Mouse (Mus musculus) embryo, embryonic 11.5 days (tissue): ENCODE measurements around the gene Hjurp.

Experiments used
- DNase-seq: peaks from one replicate; pipeline ENCODE4 v3.0.0-alpha.2; 2012; ENCODE audit warnings: low read depth, low spot score

Gene Hjurp

GRCm38 (mm10) chr1:88260604-88261377 lies 16.6 kb downstream of the Hjurp start:
- DNase-seq = no peak

DNA sequence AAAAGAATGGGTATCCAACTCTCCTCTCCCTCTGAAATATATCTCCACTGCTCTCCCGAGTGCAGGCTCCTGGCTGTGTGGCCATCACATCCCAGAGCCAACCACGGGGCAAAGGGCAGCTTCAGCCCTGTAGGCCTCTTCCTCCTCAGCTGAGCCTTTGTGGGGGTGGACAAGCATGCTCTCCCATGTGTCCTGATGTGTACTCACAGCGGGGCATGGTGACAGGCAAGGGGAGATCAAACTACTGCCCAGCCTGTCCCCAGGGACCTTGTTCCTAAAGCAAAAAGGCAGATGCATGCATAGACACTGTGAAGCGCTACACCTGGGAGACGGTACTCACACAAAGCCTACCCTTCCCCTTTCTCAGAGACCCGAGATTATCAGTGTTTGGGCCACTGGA lies 17.3 kb downstream of the Hjurp start:
- no peak for DNase-seq

GRCm38 (mm10) chr1:88259643-88260024 lies 17.8 kb downstream of the Hjurp start:
- no peak for DNase-seq

DNA sequence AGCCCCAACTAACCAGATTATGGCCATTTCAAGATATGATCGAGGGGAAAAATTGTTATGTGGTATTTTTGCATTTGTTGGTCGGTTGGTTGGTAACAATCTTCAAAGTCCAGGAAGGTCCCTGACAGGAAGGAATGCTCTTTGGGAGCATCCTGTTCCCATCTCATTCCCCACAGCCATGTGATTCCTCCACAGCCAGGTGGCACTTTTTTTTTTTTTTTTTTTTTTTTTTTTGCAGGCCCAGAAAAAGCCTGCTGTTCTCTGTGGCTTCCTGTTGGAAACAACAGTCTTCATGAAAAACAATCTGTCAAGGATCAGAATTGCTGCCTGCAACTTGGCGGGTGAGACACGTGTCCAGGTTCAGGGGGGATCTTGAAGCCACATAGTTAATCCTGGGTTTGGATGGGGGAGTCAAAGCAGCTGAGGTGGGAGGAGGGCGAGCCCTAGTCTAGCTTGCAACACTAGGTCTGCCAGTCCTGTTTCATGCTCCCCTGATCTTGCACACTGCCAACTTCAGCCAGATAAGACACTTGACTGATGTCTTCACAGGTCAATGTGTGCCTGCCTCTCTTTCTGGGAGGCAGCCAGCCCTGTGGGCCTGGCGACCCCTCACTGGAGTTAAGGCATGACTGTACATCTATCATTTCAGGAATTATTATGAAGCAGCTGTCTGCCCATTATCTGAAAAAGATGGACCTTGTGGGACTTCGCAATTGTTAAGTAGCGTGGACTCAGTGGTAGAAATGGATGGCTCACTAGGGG lies 18.4 kb downstream of the Hjurp start:
- no peak for DNase-seq

- DNase-seq = no peak
These were observed 19.1 kb downstream of the Hjurp start for GRCm38 (mm10) chr1:88258361-88258760.

DNA sequence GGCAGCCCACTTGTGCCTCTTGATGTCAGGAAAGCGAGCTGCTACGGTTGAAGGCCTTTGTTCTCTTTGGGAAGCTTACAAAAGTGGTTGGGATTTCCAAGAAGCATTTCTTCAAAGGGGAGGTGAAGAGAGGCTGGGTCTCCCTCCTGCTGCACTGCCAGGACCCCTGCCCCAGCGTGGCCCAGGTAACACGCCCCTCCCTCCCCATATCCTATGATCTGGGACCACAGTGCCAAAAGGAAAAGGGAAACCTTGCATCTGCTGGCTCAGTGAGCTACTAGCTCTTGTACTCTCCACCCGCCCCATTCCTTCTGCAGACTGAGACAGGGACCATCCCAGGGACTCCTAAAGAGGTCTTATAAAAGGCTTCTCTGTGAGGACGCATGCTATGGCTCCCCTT lies 19.8 kb downstream of the Hjurp start:
- no peak for DNase-seq

GRCm38 (mm10) chr1:88256886-88257663 lies 20.4 kb downstream of the Hjurp start:
- DNase-seq = no peak

DNA sequence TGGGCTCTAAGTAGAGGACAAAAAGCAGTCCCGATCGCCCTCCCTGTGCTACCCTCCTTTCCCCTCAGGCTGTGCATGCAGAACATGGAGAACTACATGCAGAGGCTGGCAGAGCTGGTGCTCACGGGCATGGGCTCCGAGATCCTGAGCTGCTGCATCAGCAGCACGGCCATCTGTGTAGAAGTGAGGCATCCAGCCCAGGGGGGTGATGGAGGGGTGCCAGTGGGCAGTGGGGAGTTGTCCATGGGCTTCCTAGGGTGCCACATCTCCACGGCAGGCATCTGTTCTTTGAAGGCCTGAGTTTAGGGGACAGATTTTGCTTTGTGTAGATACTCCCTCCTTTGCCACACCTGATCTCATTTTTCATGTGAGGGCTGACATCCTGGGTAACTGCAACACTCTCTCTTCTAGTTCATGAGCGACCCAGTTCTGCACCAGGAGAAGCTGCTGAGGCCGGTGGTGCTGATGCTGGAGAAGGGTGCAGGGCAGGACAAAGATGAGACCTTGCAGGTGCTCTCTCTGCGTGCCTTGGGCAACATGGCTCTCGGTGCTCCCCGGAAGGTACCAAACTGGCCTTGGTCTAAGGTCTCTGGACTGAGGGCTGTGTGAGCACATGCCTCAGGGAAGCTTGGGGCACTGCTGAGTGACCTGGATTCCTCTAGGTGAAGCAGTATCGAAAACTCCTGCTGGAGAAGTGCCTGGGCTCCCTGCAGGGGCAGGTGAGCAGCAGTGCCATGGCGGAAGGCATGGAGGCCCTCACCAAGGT lies 21.3 kb downstream of the Hjurp start:
- no peak for DNase-seq

DNA sequence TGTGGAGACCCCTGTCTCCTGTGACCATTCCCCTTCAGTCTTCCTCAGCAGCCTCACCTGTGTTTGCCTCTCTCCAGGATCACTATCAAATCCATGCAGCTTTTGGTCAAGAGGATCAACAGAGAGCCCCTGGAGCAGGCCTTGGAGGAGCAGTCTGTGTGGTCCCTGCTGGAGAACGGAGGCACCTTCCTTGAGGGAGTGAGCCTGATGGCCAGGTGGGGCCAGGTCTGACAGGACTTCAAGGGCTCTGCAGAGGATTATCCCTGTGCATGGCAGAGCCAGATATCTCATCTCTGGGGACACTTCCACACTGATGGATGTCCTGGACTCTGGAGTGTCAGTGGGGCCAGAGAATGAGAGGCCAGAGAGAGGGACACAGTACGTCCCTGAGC lies 22.0 kb downstream of the Hjurp start:
- DNase-seq = no peak

DNA sequence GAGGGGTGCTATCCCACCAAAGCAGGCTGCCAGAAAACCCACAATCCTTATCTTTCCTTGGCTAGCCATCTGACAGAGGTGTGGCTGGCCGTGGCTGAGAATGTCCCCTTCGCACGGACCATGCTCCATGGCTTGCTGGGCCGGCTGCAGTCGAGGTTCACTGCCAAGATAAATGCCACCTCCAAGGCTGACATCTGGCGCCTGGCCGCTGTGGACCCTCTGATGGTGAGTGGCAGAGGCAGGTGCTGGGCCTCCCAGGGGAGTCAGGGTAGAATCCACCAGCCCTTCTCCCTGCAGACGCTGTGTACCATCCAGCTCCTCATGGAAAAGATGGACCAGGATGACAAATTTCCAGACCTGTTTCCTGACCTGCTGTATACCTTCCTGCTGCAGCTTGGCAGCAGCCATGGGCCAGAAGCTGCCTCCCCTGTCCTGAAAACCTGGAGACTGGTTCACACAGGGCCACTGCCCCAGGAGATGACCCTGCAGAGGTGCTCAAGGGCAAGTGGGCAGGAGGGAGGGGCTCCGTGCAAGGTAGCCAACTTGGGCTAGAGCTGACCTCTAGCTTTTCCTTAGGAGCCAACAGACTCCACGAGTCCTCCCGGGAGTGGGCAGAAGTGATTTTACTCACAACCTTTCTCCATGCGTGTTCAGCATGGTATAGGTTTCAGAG lies 22.5 kb downstream of the Hjurp start:
- no peak for DNase-seq

- DNase-seq = no peak
These were observed 23.9 kb downstream of the Hjurp start for GRCm38 (mm10) chr1:88253540-88253939.

DNA sequence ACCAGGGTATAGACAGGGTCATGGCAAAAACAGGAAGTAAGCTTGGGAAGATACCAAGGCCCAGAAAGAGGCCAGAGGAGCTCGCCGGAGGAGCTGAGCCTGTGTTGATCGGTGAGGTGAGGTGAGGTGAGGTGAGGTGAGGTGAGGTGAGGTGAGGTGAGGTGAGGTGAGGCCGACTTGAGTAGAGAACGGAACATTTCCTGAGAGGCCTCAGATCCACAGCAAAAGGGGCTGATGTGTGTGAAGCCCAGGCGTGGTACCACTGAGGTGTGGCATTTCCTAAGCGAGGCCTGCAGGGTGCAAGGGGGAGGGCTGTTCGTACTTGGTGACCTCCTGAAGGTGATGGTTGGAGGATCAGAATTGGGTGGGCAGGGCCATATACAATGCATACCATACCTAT lies 24.3 kb downstream of the Hjurp start:
- no peak for DNase-seq

DNA sequence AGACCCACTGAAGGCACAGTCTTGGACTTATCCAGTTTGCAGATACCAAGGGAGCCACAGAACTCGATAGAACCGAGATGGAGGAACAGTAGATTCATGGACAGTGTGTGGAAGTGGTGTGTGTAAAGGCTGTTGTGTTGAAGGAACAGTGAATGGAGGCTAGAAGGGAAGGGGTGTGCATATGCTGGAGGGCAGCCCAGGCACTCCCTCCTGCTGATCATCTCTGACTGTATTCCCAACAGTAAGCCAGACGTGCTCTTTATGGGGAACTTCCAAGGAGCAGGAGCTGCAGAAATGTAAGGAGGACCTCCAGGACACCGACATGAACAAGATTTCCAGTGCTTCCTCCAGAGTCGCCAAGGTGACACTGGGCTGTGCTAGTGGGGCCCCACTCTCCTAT lies 27.4 kb downstream of the Hjurp start:
- DNase-seq = no peak

DNA sequence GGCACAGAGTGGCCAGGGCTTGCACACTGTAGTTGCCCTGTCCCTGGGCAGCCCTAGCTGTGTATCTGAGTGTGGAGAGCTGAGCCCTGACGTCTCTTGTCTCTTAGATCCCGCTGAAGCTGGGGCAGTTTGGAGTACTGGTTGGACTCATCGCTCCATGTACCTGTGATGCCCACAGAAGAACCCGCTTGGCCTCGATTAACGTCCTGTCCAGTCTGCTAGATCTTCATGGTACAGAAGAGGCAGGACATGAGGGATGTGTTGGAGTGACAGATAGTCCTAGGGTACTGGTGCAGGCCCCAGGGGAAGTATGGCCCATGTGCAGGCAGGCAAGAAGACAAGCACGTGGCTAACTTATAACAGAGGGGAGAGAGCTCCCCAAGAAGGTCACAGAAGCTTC lies 27.8 kb downstream of the Hjurp start:
- no peak for DNase-seq

GRCm38 (mm10) chr1:88248658-88249057 lies 28.8 kb downstream of the Hjurp start:
- no peak for DNase-seq

DNA sequence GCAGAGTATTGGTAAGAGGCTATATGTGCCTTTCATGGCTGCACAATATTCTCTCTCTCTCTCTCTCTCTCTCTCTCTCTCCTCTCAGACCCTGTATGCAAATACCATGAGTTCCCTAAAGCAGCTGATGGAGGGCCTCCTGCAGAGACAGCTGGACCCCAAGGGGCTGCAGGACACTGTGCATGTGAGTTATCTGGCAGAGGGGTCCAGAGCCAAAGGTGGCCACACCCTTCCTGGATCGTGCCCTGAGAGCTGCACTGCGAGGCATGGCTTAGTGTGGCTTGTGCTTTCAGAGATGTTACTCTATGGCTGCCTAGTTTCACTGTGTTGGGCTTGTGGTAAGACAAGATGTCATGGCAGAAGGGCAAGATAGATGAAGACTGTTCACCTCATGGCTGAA lies 29.8 kb downstream of the Hjurp start:
- no peak for DNase-seq

- DNase-seq = no peak
These were observed 31.0 kb downstream of the Hjurp start for GRCm38 (mm10) chr1:88246386-88246785.

- DNase-seq = no peak
These were observed 31.6 kb downstream of the Hjurp start for GRCm38 (mm10) chr1:88245881-88246280.

- no peak for DNase-seq
These were observed 33.6 kb downstream of the Hjurp start for GRCm38 (mm10) chr1:88243861-88244260.

GRCm38 (mm10) chr1:88240579-88240978 lies 36.9 kb downstream of the Hjurp start:
- DNase-seq = no peak

- no peak for DNase-seq
These were observed 37.4 kb downstream of the Hjurp start for GRCm38 (mm10) chr1:88240072-88240471.
